Mouse (Mus musculus) brown adipose tissue, adult 24 weeks (tissue): ENCODE measurements around the gene Galntl5. TPM values are rescaled to one million over a fixed set of nuclear protein-coding genes. Genes with fewer than 3 reads are reported as not detected.

Experiments used
- H3K27ac ChIP-seq: fragments of 200-500 bp; replicated peaks from 2 replicates; pipeline ENCODE4 v1.5.1; 2012; ENCODE audit warnings: low read depth, mild to moderate bottlenecking, low read length
- H3K4me1 ChIP-seq: fragments of 200-500 bp; 2 replicates; pipeline ENCODE4 v1.6.1; 2012; ENCODE audit warnings: low read length, mixed read lengths; ENCODE audit not compliant: control insufficient read depth, insufficient read depth, insufficient read length
- H3K4me3 ChIP-seq: fragments of 200-500 bp; 2 replicates; pipeline ENCODE4 v1.5.1; 2012; ENCODE audit warnings: low read depth, mild to moderate bottlenecking, low read length, moderate library complexity; ENCODE audit not compliant: insufficient read depth
- polyA plus RNA-seq: library from polyadenylated mRNA; stranded (reverse); fragments of >200 nt; gene quantifications from 2 replicates; pipeline ENCODE4 v1.2.4, GENCODE M21; 2012; ENCODE audit not compliant: missing spikeins, insufficient read depth, insufficient read length

The Galntl5 gene
- polyA plus RNA-seq, 1 experiment = not detected

- Histone ChIP-seq H3K4me1 (no peaks in the 10 kb centered on the region), H3K4me3 (no peak overlapping the region), H3K27ac (no peak overlapping the region)
Measured at GRCm38 (mm10) chr5:25245806-25246472, 64.7 kb downstream of the Galntl5 start.

- Histone ChIP-seq H3K27ac (no peak overlapping the region), H3K4me3 (no peak overlapping the region)
Measured at GRCm38 (mm10) chr5:25246473-25246865, 65.2 kb downstream of the Galntl5 start.

GRCm38 (mm10) chr5:25247036-25247435 lies 65.8 kb downstream of the Galntl5 start:
- Histone ChIP-seq H3K4me3 (no peak overlapping the region), H3K4me1 (no peaks in the 10 kb centered on the region), H3K27ac (no peak overlapping the region)

More at GRCm38 (mm10) chr5:25246473-25246865, 65.2 kb downstream of the Galntl5 start:
- no peaks in the 10 kb centered on the region for H3K4me1 ChIP-seq

GRCm38 (mm10) chr5:25252423-25252822 lies 71.2 kb downstream of the Galntl5 start:
- H3K4me1 ChIP-seq = no peaks in the 10 kb centered on the region
- no peak overlapping the region for H3K27ac ChIP-seq
- no peak overlapping the region for H3K4me3 ChIP-seq

- Histone ChIP-seq H3K4me1 (no peaks in the 10 kb centered on the region), H3K27ac (no peak overlapping the region), H3K4me3 (no peak overlapping the region)
Measured at GRCm38 (mm10) chr5:25252825-25253544, 71.7 kb downstream of the Galntl5 start.

- Histone ChIP-seq H3K4me1 (no peaks in the 10 kb centered on the region), H3K27ac (no peak overlapping the region), H3K4me3 (no peak overlapping the region)
Measured at GRCm38 (mm10) chr5:25254491-25254890, 73.2 kb downstream of the Galntl5 start.

- Histone ChIP-seq H3K4me3 (no peak overlapping the region), H3K27ac (no peak overlapping the region), H3K4me1 (no peaks in the 10 kb centered on the region)
Measured at GRCm38 (mm10) chr5:25256686-25257085, 75.4 kb downstream of the Galntl5 start.

- Histone ChIP-seq H3K27ac (no peak overlapping the region), H3K4me1 (no peaks in the 10 kb centered on the region), H3K4me3 (no peak overlapping the region)
Measured at GRCm38 (mm10) chr5:25261452-25261851, 80.2 kb downstream of the Galntl5 start.

- no peak overlapping the region for H3K27ac ChIP-seq
- no peaks in the 10 kb centered on the region for H3K4me1 ChIP-seq
- H3K4me3 ChIP-seq = no peak overlapping the region
Measured at GRCm38 (mm10) chr5:25262266-25262665, 81.0 kb downstream of the Galntl5 start.

- H3K4me3 ChIP-seq = no peak overlapping the region
- no peak overlapping the region for H3K27ac ChIP-seq
- H3K4me1 ChIP-seq = no peaks in the 10 kb centered on the region
Measured at GRCm38 (mm10) chr5:25268258-25268888, 87.1 kb downstream of the Galntl5 start.

Other genes starting within 250 kb of the Galntl5 start
- gene Prkag2, start 80.8 kb upstream of the Galntl5 start, polyA plus RNA-seq = 32.6 and 60.2 TPM in 2 replicates
- gene Galnt11, start 40.4 kb downstream of the Galntl5 start, polyA plus RNA-seq = 8.6 and 10.5 TPM in 2 replicates
- not detected in 2 replicates for gene E130116L18Rik, start 41.7 kb downstream of the Galntl5 start, polyA plus RNA-seq